Mouse (Mus musculus) frontal cortex, postnatal 10 days (tissue): Measurements from ENCODE around the gene Gm45062.
"Not testable (repeated sequence)": the region's sequence is repeated elsewhere in the genome, so short reads cannot be mapped to it uniquely, and the experiment has no call there.

Source experiments
- DNase-seq, 2 experiments: peaks; one replicate each; pipeline ENCODE4 v3.0.0; 2022; ENCODE audit warnings: low spot score in 2 of 2, mixed read lengths in 1 of 2

Gene Gm45062

DNA sequence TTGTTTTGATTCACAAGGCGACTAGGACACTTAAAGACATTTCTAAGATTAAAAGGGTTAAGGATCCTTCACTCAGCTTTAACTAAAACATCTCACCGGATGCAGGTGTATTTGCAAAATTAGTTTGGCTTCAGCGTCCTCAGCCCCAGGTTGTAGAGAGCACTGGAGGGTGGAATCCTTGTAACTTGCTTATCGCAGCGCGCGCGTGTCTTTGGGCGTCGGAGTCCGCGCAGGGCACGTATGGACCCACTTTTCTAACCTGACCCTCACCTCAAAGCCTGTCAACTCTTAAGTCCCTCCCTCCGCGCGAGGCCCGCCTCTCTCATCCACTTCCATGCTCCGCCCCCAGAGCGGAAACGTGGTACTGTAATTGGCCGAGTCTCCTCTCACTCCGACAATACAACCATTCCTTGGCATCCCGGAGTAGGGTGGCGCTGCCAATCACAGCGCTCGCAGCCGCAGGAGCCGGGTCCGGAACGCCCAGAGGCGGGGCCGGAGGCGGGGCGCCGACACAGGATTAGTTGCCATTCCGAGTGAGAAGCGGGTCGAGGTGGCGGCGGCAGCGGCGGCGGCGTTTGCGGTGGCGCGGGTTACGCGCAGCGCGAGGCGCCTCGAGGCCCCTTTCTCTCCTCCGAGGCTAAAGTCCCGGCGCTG is 249.8 kb downstream of the Gm45062 start:
- DNase-seq, result peak; percentile 99

DNA sequence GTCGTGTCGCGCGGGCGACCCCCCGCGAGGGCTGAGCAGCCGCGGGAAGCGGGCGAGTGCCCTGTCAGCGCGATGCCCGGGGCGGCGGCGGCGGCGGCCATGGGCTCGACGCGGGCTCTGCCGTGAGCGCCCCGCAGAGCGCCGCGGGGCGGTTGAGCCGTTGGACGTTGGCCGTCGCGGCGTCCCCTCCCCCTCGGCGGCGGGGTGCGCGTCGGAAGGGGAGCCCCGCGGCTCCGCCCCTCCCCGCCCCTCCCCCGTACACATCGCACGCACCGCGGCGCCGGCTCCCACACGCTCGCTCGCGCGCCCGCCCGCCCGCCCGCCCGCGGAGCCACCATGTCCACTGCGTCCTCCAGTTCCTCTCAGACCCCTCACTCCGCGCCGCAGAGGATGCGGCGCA is 250.3 kb downstream of the Gm45062 start, which contains the start of gene Glcci1:
Glcci1 (plus strand) TSS at position 50 of the 400 bp plus-strand sequence.
- DNase-seq, result peak in 1 of 2 experiments; percentile 78

DNA sequence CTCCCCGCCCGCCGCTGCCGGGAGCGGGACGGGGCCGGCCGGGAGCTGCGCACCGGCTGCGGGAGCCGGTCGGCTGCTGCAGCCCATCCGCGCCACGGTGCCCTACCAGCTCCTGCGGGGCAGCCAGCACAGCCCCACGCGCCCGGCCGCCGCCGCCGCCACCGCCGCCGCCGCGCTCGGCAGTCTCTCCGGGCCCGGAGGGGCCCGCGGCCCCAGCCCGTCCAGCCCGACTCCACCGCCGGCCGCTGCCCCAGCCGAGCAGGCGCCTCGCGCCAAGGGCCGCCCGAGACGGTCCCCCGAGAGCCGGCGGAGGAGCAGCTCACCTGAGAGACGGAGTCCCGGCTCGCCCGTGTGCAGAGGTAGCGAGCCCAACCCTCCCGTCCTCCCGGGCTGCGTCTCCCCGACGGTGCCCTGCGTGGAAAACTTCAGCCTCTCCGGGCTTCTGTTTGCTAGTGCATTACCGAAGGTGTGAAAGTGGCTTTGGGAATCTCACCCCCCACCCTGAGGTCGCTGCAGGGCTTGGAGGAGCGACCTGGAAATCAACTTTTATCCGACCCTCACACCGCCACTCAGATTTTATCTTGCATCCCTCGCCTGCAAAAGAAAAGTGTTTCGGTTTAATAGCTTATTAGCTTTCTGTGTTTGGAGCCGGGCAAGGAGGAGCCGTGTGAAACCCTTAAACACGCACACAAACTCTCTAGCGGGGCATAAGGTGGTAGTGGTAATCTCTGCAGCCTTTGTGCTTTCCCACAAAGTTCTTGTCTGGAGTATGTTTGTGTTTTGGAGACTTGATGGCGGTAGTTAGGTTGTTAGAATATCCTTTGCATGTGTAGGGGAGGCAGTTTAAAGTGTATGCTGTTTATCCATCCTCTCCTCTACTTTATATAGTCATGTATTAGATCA is 251.0 kb downstream of the Gm45062 start:
- peak in 1 of 2 experiments; percentile 30 for DNase-seq

DNA sequence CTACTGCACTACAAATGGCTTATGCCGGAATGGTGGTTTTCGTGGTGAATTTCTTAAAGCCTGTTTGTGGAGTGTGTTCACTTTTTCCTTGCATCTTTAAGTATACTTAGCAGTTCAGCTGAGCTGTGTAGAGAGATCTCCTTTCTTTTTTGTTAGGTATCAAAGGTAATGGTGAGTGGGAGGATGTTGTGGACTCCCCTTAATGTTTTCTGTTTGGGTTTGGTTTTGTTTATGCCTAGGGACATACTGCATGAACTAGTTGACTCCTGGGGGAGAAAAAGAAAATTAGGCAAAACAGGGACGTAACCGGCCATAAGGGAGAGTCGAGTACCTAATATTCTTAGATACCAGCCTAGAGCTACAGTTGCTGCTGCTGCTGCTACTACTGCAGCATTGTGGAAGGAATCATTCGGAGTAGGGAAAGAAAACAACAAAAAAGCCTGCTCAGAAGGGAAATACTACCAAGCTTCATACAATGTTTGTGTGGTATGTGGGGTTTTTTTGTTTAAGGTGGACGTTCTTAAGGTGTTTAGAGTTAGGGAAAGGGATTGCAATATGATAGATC is 251.7 kb downstream of the Gm45062 start:
- no peak for DNase-seq

DNA sequence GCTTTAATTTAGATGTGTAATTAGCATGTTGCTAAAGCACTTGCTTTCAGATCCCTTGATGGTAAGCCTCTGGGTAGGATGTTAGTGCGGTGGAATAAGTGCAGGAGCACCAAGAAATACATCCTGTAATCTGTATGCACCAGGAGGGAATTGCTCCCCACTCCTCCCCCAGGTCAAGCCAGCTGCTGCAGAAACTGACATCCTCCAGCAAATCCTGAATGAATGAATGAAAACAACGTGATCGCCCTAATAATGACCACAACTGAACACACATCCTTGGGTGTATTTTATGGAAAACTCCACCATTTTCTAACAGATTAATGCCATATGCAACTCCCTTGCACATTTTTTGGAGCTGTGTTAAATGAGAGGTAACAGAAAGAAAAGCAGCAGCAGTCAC is 252.2 kb downstream of the Gm45062 start:
- no peak for DNase-seq

DNA sequence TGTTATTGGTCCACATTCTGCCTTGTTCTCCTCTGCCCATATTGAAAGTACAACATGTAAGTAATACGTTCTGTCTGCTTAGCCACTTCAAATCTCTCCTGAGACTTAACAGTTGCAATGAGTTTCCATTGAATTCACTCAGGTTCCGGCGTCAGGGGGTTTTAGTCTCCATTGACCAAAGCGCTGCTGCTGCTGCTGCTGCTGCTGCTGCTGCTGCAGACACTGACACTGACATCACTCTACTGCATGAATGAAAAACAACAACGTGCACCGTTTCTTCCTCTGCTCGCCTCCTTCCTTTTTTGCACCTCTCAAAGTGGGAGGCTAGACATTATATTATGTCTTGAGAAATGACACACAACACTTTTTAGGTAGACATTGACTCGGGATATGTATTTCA is 253.2 kb downstream of the Gm45062 start:
- DNase-seq, result no peak

DNA sequence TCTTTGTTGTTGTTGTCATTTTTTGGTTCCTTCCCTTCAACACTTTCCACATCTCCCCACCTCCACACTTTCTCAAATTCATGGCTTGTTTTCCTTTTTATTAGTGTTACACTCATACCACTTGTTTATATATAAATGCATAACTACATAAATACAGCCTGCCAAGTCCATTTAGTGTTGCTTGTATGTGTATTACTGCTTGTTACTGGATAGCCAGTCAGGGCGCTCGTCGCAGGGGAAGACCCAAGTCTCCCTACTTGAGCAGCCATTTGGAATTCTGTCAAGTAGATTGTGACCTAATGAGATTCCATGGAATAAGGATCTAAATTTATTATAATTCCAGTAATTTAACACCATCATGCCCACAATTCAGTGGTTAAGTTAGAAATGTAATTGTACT is 260.4 kb downstream of the Gm45062 start:
- DNase-seq, result no peak

DNA sequence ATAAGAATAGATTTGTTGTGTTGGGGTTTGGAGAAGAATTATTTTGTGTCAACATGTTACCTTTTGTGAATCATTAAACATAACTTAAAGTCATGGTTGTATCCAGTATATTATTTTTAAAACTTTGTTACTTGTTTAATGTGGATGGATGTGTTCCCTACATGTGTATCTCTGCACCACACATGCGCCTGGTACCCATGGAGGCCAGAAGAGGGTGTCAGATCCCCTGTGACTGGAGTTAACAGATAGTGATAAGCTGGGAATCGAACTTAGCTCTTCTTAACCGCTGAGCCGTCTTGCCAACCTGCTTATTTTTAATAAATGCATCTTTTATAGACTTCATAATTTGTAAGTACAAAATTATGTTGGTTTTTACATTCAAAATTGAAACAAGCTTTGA is 262.0 kb downstream of the Gm45062 start:
- no peak for DNase-seq

DNA sequence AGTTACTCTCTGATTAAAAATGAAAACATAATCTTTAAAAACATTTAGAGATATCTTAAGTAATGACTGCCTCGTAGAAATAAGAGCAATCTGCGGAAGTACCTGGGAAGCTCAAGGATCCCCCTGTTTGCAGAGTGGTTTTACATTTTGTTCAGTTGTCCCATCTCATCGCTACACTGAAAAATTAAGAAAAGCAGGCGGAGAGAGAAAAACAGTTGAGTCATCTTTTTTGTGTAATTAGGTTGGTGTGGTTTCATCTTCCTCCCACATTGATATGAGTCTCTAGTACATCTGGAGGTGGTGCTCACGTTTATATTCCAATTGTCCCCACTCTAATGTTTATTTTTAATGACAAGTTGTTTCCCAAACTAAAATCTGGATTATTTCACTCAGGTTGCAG is 265.5 kb downstream of the Gm45062 start:
- no peak for DNase-seq

DNA sequence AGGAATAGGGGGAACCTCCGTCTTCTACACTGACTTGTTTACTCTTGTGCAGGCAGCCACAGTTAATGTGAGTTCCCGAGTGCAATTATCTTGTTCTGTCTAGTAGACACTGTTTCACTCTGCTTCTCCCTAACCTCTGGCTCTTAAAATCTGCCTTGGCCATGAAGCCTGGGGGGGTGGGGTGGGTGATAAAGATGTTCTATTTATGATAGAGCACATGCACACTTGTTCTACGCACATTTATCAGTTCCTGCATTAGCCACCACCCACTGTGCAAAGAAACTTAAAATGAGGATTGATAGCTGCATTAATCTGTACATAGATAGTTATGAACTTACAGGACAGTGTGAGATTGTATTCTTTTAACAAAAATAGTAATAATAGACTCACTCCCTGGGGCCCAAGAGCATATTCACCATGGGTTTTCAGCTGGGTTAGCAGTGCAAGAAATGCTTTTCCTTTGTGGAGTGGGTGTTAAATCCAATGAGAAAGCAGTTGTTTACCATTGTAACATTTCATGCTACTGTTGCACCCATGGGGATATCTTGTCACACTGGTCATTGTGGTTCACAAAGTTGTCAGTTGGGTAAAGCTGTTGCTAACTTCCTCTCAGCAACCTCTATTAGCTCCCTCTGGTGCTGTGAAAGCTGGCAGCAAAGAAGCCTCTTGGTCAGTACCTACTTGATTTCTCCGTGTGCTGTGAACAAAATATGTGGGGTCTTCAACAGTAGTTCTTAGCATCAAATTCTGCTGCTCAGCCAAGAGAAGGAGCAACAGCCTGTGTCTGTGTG is 272.0 kb downstream of the Gm45062 start:
- DNase-seq, result no peak

DNA sequence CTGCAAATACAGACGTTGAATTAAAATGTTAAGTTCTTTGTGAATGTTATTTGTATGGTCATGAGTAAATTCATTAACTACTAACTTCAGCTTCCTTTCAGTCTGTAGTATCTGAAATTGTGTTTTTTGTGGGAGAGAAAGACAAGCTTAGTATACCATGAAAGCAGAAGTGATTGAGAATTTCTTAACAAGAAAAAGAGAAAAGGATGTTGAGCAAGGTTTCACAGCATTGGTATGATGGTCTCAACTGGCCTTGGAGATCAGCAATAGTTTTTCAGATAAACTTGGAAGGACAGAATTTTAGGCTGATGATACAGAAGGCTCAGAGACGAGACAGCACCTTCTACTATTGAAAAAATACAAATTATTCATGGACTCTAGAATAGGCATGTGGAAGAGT is 277.7 kb downstream of the Gm45062 start:
- no peak for DNase-seq

DNA sequence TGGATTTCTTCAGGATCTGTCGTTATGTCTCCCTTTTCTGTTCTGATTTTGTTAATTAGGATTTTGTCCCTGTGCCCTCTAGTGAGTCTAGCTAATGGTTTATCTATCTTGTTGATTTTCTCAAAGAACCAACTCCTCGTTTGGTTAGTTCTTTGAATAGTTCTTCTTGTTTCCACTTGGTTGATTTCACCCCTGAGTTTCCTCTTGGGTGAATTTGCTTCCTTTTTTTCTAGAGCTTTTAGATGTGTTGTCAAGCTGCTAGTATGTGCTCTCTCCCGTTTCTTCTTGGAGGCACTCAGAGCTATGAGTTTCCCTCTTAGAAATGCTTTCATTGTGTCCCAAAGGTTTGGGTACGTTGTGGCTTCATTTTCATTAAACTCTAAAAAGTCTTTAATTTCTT is 282.3 kb downstream of the Gm45062 start:
- DNase-seq, result not testable (repeated sequence)

DNA sequence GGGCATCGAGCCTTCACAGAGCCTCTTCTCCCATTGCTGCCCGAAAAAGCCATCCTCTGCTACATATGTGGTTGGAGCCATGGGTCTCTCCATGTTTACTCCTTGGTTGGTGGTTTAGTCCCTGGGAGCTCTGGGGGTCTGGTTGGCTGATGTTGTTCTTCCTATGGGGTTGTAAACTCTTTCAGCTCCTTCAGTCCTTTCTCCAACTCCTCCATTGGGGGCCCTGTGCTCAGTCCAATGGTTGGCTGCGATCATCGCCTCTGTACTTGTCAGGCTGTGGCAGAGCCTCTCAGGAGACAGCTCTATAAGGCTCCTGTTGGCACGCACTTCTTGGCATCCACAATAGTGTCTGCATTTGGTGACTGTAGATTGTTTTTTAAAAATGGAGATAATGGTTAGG is 285.6 kb downstream of the Gm45062 start:
- no peak for DNase-seq

DNA sequence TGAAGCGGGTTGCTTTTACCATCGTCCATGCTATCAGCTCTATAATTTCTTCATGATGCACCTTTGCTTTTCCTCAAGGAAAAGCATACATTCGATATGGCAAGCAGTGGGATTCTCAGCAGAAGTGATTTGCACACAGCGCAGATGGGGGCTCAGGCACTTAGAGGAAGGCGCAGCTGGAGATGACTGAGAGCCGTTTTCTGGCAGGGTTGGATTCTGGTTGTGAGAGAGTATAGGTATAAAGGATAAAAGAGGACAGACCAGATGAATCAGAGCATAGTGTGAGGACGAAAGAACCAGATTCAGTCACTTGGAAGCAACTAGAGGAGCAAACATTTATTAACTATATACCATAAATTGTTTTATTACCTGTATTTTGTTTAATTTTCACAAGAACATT is 286.5 kb downstream of the Gm45062 start:
- DNase-seq, result no peak

DNA sequence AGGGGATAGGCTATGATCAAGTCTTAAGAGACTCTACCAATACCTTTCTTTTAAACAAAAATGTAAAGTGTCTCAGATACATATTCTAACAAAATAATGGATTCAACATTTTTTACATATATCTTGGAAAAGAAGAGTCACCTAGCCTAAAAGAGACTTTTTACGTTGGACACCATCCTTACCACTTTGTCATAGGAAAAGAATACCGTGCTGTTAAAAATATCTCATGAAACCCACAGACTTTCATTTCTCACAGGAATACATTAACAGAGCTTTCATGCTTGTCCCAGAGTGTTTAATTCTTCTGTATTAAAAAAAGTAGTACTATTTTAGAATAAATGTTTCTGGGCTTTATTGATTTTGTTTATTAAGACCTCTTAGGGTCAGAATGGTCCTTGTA is 291.9 kb downstream of the Gm45062 start:
- DNase-seq, result no peak

DNA sequence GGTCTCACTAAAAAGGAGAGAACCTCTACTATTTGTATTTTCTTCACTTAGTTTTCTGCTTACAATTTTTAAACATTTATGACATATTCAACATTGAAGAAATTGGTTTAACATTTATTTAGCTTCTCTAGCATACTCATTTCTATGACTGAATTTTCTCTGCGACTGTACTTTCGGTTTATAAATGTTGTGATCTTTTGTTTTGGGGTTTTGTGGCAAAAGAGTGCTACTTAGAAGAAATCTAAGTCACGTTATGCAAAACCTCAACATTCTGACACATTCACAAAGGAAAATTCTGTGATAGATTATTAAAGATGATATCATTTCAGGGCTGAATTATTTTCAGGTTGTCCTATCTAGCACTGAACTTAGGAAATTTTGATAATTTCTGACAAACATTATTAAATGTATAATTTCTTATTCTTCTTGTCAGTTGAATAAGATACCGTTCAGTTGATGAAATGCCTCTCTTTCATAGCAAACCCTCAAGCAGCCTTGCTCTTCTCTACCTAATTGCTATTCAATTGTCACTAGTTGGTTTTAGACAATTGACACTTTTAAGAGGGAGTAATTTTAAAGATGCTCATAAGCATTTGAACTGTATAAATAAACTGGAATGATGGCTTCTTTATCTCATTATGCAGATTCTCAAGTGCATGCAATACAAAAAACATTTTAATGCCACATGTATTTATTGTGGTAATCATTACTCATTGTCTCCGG is 297.8 kb downstream of the Gm45062 start:
- DNase-seq, result no peak

DNA sequence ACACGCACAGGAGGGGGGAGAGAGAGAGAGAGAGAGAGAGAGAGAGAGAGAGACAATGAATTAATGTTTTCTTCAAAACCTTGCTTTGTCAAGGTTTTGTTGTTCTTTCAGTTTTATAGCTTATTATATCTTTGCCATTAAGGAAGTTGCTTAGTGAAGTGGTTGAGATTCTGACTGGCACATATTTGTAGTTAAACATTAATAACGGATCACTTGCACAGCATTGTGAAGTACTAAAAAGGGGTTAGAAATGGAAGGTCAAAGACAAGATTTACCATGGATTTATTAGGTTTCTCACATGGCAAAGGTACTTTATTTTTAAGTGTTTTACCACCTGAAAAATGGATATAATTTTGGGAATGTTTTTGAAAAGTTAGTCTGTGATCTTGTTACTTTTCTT is 301.4 kb downstream of the Gm45062 start:
- no peak for DNase-seq

DNA sequence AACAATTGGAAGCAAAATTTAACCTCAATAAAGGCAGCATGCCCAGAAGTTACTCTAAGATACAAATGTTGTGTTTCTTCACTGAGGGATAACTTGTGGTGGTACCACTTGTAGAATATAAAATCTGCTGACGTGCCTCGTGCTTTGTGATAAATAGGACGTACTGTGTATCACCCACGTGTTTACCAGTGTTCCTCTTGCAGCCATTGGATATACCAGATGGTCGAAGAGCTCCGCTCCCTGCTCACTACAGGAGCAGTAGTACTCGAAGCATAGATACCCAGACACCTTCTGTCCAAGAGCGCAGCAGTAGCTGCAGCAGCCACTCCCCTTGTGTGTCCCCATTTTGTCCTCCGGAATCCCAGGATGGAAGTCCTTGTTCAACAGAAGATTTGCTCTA is 323.1 kb downstream of the Gm45062 start:
- no peak for DNase-seq

DNA sequence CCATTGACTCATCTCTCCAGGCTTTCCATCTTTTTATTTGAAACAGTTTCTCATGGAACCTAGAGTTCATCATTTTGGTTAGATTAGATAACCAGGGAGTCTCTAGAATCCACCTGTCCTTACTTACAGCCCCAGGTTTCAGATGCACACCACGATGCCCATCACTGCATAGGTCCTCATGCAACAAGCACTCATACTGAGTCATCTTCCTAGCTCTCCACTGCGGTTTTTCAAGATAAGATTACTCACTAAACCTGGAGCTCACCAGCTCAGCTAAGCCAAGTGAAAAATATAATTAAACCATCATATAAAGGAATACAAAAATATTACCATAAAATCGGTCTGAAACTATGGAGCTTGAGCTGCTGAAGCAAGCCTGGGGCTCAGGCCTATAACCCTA is 324.6 kb downstream of the Gm45062 start:
- DNase-seq, result no peak

DNA sequence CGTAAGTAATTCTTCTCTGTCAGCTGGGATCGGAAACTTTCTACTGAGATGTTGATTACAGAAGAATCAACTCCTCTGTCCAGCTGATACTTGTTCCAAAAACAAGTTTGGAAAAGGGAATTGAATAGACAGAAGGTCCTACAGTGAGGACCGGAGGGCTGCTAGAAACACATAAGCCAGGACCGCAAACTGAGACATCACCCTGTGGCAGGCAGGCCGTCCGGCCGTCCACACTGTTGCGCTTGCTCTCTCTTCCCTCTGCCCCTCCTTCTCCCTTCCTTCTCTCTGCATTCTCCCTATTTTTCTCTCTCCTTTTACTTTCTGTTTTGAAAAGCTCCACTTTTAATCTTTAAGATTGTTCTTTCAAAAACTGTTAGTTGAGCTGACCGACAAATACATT is 332.4 kb downstream of the Gm45062 start:
- no peak for DNase-seq

DNA sequence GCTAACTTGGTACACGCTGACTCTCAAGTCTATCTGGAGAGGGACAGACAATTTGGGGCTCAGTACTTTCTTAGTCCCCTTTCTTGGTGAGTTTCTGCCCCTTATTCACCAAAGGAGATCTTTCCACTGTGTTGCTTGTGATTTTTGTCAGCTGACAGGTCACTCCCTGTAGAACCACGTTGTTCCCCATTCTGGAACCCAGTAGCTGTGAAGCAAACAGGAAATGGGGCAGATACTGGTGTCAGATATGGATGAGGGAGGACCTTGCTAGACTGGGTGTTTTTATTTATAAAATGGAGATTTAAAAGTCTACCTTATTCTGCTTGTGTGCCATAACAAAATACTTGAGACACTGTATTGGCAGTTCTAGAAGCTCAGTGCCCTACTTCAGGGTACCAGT is 358.1 kb downstream of the Gm45062 start:
- DNase-seq, result no peak
